Mouse (Mus musculus): ENCODE measurements around the gene Gm11096. TPM values are rescaled to one million over a fixed set of nuclear protein-coding genes. Genes with fewer than 3 reads are reported as not detected.

The Gm11096 gene
- polyA plus RNA-seq, 1 experiment from 2014 or later, result not detected

DNA sequence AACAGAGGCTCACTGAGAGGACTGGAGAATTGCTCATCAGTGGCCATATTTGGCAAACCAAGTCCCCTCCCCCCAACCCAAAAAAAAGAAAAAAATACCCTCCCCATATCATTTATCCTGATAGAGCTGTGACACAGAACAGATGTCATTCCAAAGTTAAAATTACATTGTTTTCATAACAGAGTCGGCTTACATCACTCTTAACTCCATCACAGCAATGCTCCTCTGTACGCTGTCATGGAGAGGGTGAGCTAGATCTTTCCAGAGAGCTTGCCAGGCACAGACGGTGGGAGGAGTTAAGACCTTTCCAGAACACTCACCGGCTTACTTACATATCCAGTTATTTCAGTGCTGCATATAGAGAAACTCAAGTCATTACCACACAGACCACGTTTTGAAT is 27.4 kb downstream of the Gm11096 start:
- H3K4me2 ChIP-seq (ENCODE audit: low read length), result no peak overlapping the region
- H3K4me1 ChIP-seq (ENCODE audit: control insufficient read depth, insufficient read depth, low read length), result no peaks in the 10 kb centered on the region
- no peaks in the 10 kb centered on the region for H3K27me3 ChIP-seq (ENCODE audit: control insufficient read depth, insufficient read depth, low read depth, low read length)
- no peak overlapping the region for H3K27ac ChIP-seq (ENCODE audit: low read length)
- no peak overlapping the region for H3K9ac ChIP-seq (ENCODE audit: low read depth, low read length)
- no peaks in the 10 kb centered on the region for H3K9me3 ChIP-seq (replicated peaks; ENCODE audit: control insufficient read depth, low read length, poor library complexity, severe bottlenecking)
- WGBS, result 93% methylated on average over 5 of the region's 5 CpGs
- no peak for ATAC-seq
- no peak overlapping the region for H3K4me3 ChIP-seq (ENCODE audit: low read depth, low read length)
- H3K36me3 ChIP-seq (ENCODE audit: control insufficient read depth, insufficient read depth, low read length), result peaks cover 3% of the 10 kb centered on the region; the same call in 1 of the 2 replicates

DNA sequence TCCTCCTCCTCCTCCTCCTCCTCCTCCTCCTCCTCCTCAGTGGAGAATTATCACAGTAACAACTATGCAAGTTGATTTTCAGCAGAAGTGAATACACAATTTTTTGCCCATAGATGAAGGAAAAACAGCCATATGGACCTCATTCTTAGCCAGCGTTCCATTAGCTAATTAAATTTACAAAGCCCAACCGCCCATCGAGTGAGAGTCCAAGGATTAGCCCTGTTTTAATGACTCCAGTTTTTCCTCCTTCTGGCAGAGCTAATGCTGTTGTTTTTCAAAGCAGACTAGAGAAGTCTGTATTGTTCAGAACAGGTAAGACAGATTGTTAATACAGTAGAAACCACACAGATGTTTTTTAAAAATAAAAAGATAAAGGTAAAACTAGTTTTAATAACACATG is 31.8 kb downstream of the Gm11096 start:
- no peak overlapping the region for H3K4me2 ChIP-seq (ENCODE audit: low read length)
- no peak overlapping the region for H3K9ac ChIP-seq (ENCODE audit: low read depth, low read length)
- no peaks in the 10 kb centered on the region for H3K27me3 ChIP-seq (ENCODE audit: control insufficient read depth, insufficient read depth, low read depth, low read length)
- no peaks in the 10 kb centered on the region for H3K36me3 ChIP-seq (ENCODE audit: control insufficient read depth, insufficient read depth, low read length)
- no peaks in the 10 kb centered on the region for H3K9me3 ChIP-seq (replicated peaks; ENCODE audit: control insufficient read depth, low read length, poor library complexity, severe bottlenecking)
- no peak overlapping the region for H3K27ac ChIP-seq (ENCODE audit: low read length)
- WGBS, result 39% methylated on average over 3 of the region's 3 CpGs
- no peak overlapping the region for H3K4me3 ChIP-seq (ENCODE audit: low read depth, low read length)
- ATAC-seq, result no peak
- H3K4me1 ChIP-seq (ENCODE audit: control insufficient read depth, insufficient read depth, low read length), result no peaks in the 10 kb centered on the region

DNA sequence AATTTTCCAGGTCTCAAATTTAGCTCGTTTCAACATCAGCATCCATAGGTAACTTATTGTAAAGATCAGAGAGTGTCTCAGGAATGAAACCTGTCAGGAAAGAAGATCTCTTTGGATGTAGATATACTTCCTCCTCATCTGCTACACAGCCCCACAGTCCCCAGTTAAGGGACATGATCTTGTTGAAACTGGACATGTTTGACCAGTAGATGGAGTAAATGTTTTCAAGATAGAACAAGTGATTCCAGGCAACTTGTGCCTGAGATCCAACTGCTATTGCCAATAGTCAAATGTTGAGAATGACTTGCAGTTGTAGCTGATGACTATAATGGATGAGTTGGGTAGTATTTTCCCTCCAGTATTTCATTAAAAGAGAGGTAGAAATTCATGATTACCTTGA is 35.9 kb downstream of the Gm11096 start:
- no peak for ATAC-seq
- WGBS, result 77% methylated on average over 1 of the region's 1 CpGs

DNA sequence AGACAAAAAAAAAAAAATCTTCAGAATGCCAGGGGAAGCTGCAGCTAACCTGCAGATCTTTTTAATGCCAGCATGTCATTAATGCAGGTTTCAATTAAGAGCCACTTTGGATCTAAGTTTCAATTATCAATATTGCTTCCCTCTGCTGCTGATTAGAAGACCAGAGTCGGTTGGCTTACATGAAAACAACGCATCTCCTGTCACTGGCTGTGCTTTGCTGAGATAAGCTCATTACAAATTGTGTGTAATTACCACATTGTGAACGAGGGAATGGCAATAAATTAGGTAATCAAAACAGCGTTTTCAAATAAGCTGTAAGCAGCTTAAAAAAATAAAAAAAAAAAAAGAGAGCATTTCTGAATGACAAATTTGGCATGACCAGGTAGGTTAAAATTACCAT is 38.2 kb downstream of the Gm11096 start:
- Histone ChIP-seq H3K9ac (ENCODE audit: low read depth, low read length) (no peak overlapping the region), H3K4me1 (ENCODE audit: control insufficient read depth, insufficient read depth, low read length) (peaks cover 16% of the 10 kb centered on the region), H3K27me3 (ENCODE audit: control insufficient read depth, insufficient read depth, low read depth, low read length) (no peaks in the 10 kb centered on the region), H3K27ac (ENCODE audit: low read length) (peak overlapping the region; percentile 57; the same call in 1 of the 2 replicates), H3K9me3 (replicated peaks; ENCODE audit: control insufficient read depth, low read length, poor library complexity, severe bottlenecking) (no peaks in the 10 kb centered on the region), H3K4me2 (ENCODE audit: low read length) (peak overlapping the region; percentile 23), H3K4me3 (ENCODE audit: low read depth, low read length) (no peak overlapping the region), H3K36me3 (ENCODE audit: control insufficient read depth, insufficient read depth, low read length) (no peaks in the 10 kb centered on the region)
- peak; percentile 55; the same call in 1 of the 2 replicates for ATAC-seq
- WGBS, result 27% methylated on average over 4 of the region's 4 CpGs

More for the DNA sequence above, 35.9 kb downstream of the Gm11096 start:
- Histone ChIP-seq H3K27me3 (ENCODE audit: control insufficient read depth, insufficient read depth, low read depth, low read length) (no peaks in the 10 kb centered on the region), H3K4me1 (ENCODE audit: control insufficient read depth, insufficient read depth, low read length) (peaks cover 16% of the 10 kb centered on the region), H3K4me3 (ENCODE audit: low read depth, low read length) (no peak overlapping the region), H3K27ac (ENCODE audit: low read length) (no peak overlapping the region), H3K4me2 (ENCODE audit: low read length) (no peak overlapping the region), H3K9me3 (replicated peaks; ENCODE audit: control insufficient read depth, low read length, poor library complexity, severe bottlenecking) (no peaks in the 10 kb centered on the region), H3K36me3 (ENCODE audit: control insufficient read depth, insufficient read depth, low read length) (no peaks in the 10 kb centered on the region), H3K9ac (ENCODE audit: low read depth, low read length) (no peak overlapping the region)

DNA sequence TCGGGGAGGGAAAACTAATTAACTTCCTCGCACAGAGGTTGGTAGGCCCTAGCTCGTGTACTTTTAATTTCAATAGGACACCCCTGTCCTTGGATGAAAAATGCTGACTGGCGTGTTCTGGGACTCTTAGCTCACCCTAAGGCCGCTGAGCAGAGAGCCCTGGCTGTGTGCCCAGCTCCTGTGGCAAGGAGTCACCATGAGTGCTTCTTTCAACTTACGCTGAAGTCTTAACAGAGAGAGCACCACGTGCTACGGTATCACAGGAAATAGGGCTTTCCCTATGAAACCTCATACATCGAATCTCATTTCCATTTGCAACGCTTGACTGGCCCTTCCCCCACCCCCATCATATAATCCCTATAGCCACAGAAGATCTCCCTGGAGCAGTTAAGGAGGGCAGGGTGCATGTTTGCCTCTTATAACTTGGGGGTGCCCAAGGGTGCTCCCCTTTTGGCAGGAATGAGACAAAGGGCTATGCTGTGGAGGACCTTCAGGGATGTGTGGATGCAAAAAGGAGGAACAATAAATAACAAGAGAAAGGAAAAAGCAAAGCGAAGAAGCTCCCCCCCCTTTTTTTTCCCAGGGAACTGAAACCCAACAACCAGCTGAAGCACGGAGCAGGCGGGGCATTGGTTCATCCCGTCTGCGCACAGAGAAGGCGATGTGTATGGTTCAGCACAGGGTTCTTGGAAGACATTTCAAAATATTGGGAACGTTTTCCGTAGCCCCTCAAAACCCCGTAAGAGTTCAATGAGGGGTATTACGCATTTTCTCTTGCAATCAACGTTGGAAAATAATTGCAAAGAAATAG is 39.0 kb downstream of the Gm11096 start:
- Histone ChIP-seq H3K4me3 (ENCODE audit: low read depth, low read length) (no peak overlapping the region), H3K27ac (ENCODE audit: low read length) (peak overlapping the region; percentile 57)
- peak; percentile 85 for ATAC-seq

DNA sequence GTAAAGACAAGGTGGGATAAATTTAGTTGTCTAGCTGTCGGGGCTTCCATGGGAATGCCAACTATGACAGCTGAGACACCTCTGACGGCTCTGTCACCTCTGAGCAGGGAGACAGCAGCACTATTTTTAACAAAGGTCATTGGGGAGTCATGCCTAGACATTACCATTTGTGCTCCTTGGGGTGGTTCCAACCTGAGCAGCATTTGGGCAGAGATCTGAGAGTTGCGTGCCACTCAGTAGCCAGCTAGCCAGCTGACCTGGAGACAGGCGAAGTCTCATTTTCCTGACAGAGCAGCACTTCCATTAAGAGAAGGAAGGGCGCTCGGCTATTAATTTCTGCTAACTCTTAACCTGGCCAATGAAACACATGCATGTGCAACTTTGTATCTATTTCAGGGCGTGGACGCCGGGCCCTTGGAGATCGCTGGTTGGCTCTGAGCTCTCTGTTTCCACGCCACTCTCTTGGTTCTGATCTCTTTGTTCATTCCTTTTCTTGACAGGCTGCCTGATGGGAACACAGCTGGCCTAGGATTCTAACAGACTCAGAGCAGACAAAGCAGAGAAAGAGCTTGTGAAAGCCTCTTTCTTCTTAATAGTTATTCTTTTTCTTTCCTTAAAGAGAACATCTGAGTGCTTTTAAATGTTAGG is 40.4 kb downstream of the Gm11096 start:
- Histone ChIP-seq H3K27ac (ENCODE audit: low read length) (0 out of 2 replicates have a peak overlapping the region, but pooled peaks have one; percentile 33), H3K4me2 (ENCODE audit: low read length) (no peak overlapping the region), H3K4me1 (ENCODE audit: control insufficient read depth, insufficient read depth, low read length) (peaks cover 16% of the 10 kb centered on the region), H3K9me3 (replicated peaks; ENCODE audit: control insufficient read depth, low read length, poor library complexity, severe bottlenecking) (no peaks in the 10 kb centered on the region), H3K4me3 (ENCODE audit: low read depth, low read length) (no peak overlapping the region), H3K27me3 (ENCODE audit: control insufficient read depth, insufficient read depth, low read depth, low read length) (no peaks in the 10 kb centered on the region), H3K9ac (ENCODE audit: low read depth, low read length) (no peak overlapping the region), H3K36me3 (ENCODE audit: control insufficient read depth, insufficient read depth, low read length) (no peaks in the 10 kb centered on the region)
- ATAC-seq, result 0 out of 2 replicates have a peak, but pooled peaks have one; percentile 59
- WGBS, result 48% methylated on average over 11 of the region's 11 CpGs

More for the DNA sequence above, 39.0 kb downstream of the Gm11096 start:
- no peaks in the 10 kb centered on the region for H3K27me3 ChIP-seq (ENCODE audit: control insufficient read depth, insufficient read depth, low read depth, low read length)
- peak overlapping the region; percentile 23 for H3K4me2 ChIP-seq (ENCODE audit: low read length)
- H3K9me3 ChIP-seq (replicated peaks; ENCODE audit: control insufficient read depth, low read length, poor library complexity, severe bottlenecking), result no peaks in the 10 kb centered on the region
- no peak overlapping the region for H3K9ac ChIP-seq (ENCODE audit: low read depth, low read length)
- 51% methylated on average over 21 of the region's 21 CpGs for WGBS
- H3K36me3 ChIP-seq (ENCODE audit: control insufficient read depth, insufficient read depth, low read length), result no peaks in the 10 kb centered on the region
- H3K4me1 ChIP-seq (ENCODE audit: control insufficient read depth, insufficient read depth, low read length), result peaks cover 16% of the 10 kb centered on the region

DNA sequence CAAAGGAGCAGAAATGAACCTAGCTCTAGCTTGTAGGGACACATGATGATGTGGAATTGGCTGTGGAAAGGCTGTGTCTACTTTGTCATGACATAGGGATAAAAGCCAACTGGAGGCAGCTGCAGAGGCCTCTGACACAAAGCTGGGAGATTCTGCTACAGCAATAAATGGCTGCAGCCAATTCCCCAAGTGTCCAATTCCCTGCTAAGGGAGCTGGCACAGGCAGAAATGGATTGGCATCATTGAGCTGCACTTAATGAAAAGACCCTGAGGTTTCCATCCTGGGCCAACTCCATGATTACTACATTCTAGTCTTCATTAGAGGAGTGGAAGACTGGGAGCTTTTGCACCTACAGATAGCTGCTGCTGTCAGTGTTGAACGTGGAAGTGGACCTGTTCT is 44.8 kb downstream of the Gm11096 start:
- H3K4me3 ChIP-seq (ENCODE audit: low read depth, low read length), result no peak overlapping the region
- H3K9me3 ChIP-seq (replicated peaks; ENCODE audit: control insufficient read depth, low read length, poor library complexity, severe bottlenecking), result no peaks in the 10 kb centered on the region
- no peaks in the 10 kb centered on the region for H3K36me3 ChIP-seq (ENCODE audit: control insufficient read depth, insufficient read depth, low read length)
- H3K4me2 ChIP-seq (ENCODE audit: low read length), result no peak overlapping the region
- no peak overlapping the region for H3K9ac ChIP-seq (ENCODE audit: low read depth, low read length)
- H3K27me3 ChIP-seq (ENCODE audit: control insufficient read depth, insufficient read depth, low read depth, low read length), result no peaks in the 10 kb centered on the region
- WGBS, result 90% methylated on average over 1 of the region's 1 CpGs
- peaks cover 6% of the 10 kb centered on the region; the same call in 1 of the 2 replicates for H3K4me1 ChIP-seq (ENCODE audit: control insufficient read depth, insufficient read depth, low read length)
- no peak for ATAC-seq
- no peak overlapping the region for H3K27ac ChIP-seq (ENCODE audit: low read length)

Data from midbrain, embryonic 16.5 days (tissue).